Mouse (Mus musculus): ENCODE measurements at regions not wholly inside any gene's neighbourhood (a gene's known extent, or its start where the extent isn't known, plus 50 kb on each side); places are given as distances from the start of the nearest gene placed in this dataset.

DNA sequence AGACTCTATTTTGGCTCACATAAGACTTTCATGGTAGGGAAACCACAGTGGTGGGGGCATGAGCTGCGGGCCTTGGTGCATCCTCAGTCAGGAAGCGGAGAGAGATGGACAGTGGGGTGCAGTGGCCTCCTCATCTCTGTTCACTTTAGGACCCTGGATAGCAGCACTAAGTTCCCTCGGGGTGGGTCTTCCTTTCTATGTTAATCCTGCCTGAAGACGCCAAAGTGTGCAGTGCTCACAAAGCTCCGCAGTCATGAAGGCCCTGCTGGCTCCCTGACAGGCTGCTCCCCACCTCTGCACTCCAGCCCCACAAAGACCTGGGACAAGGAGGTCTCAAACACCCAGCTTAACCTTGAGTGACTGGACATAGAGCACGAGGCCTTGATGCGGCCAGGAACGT is 56.8 kb downstream of the Sox1 start:
- peak in 1 of 2 experiments; percentile 19 for DNase-seq

DNA sequence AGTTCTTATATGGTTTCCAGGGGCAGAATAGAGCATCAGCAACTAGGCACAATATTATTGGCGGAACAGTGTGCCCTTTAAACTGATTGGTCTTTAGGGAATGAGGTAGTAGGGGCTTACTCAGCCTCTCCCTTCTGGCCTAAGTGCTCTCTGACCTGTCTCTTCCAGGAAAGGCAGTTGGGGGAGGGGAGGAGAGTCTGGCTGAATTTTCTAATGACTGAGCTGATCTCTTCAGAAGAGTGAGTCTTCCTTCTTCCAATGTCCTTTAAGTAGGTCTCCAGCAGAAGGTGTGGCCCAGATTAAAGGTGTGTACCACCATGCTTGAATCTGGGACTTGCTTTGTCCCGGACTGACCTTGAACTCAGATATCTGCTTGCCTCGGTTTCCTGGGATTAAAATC is 60.3 kb downstream of the Sox1 start:
- DNase-seq, result peak in 1 of 2 experiments; percentile 1

DNA sequence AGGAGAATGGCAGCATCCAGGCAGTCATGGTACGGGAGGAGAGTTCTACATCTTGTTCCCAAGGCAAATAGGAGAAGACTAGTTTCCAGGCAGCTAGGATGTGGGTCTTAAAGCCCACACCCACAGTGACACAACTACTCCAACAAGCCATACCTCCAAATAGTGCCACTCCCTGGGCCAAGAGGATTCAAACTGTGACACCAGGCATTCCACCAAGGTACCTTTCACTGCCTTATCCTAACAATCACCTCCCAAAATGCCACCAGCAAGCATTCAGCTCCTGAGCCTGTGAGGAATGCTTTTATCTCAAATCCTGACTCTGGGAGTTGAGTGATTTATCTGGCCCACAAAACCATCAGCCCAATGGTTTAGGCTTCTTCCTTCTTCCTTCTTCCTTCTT is 61.2 kb downstream of the Sox1 start:
- DNase-seq, result peak in 1 of 2 experiments; percentile 7

DNA sequence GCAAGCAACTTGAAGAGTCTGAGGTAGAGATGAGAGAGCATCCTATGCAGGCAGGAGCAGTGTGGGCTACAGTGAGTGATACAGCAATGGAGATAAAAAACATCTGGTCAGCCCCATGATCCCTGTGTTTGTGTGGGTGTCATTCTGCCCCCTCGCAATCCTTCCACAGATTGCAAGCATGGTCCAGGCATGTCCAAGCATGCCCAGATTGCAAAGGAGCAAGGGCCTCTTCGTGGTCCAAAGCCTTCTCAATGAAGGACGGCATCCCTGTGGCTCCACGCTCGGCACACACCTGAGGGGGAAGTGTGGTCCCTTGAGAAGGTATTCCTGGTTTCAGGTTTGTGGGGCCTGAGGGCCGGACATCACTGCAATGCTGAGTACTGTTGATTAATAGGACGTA is 61.9 kb downstream of the Sox1 start:
- DNase-seq, result peak in 1 of 2 experiments; percentile 13

DNA sequence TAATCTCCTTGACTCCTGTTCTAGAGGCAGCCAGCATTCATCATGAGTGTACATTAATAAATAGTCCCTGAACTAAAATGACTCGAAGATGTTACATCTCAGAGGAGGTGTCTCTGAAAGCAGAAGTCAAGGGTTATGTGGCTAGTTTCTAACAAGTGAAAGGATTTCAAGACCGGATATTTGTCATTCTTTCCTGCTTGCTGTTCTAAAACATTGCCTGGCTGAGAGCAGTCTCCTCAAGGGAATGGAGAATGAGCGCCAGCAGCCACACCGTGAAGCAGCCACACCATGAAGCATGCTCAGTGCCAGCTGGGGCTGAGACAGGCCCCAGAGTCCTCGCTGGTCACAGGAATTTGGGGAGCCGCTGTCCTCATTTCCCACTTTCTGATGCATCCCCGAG is 71.8 kb downstream of the Sox1 start:
- DNase-seq, result peak in 1 of 2 experiments; percentile 6

GRCm38 (mm10) chr8:12467386-12468326 is 72.6 kb downstream of the Sox1 start:
- DNase-seq, result peak; percentile 10 to 36

DNA sequence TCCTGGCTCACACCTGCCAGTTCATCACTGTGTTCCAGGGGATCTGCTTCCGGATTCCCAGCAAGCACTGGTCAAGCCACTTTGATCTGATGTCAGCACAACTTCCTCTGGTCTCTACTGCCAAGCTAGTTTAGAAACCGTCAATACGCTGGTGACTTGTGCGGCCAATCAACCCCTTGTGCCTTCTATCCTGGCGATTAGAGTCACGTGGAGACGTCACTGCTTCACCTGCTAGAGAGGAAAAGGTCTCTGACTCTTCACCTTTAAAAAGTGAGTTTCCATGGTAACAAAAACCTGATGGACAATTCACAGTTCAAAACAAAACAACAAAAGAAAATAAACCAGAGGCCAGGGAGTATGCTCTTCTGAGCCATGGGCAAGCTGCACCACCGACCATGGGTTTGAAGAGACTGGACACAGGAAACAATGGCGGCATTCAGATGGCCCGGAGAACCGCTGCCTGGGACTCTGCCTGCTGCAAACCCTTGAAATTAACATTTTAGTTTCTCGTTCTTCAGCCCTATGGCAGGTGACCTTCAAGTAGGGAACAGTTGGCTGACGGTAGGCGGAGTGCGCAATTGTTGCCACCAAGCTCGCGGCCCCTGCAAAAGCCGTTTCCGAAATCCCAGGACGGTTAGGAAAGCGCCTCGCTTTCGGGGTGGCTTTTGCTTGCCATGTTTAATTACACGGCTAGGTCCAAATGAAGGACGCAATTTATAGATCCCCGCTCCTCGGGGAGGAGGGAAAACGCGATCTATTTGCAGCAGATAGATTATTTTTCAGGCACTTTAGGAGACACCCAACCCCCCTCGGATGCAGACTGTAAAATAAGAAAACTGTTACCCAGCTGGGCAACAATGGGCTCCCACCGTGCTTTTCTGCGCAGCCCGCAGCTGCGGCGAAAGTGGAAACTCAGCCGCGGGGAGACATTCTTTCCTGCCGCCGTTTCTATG is 82.6 kb downstream of the Sox1 start:
- no peak for DNase-seq

DNA sequence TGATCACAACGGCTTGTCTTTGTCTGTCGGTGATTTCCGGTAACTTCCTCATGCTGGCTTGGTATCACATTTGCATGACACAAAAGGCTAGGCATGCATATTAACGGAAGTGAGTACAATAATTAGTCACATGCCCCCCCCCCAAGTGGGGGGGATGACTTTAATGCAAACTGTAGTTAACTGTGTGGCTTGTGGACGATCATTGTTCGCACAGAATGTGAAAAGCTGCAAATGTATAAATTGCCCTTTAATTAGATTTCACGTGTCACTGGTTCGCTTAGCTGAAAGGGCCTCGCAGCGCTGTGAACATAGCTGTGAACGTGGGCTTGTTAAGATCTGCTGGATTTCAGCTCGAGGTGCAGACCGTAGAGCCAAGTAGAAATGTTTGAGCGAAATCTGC is 86.8 kb downstream of the Sox1 start:
- no peak for DNase-seq

DNA sequence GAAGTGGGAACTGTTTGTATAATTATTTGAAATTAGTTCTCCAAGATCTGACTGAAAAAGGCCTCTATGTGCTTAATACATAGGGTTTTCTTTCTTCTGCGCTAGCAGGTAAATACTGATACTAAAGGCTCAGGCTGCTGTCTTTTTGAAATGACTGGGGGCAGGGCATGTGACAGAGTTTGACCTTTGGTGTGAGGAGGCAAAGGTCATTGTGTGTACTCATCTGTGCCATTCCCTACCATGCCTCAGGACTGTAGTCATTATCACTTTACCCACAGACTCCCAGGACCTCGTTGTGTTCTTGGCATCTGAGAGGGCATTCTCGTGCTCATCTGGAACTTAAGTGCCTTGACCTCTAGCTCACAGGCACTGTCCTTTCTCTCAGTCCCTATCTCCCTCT is 88.5 kb downstream of the Sox1 start:
- peak in 1 of 2 experiments; percentile 43 for DNase-seq

DNA sequence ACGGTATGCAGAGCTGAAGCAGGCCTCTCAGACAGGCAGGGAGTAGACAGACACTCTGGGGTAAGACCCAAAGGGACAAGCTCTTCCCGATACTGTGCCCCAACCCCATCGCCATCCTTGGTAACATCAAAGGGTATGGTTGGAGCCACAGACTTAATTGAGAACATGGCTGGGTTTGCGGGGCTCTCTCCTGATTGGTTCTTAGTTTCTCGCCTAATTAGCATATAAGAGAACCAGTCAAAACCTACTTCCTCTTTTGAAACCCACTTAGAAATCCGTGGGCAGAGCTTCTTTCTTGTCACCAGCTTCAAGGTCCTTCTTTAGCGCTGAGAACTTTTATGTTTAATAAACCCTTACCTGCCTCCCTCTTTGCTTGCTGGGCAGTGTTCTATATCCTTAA is 87.5 kb upstream of the Spaca7 start:
- no peak for DNase-seq

- peak; percentile 85 to 96 for DNase-seq
Measured at GRCm38 (mm10) chr8:12486331-12487061, 86.3 kb upstream of the Spaca7 start.

DNA sequence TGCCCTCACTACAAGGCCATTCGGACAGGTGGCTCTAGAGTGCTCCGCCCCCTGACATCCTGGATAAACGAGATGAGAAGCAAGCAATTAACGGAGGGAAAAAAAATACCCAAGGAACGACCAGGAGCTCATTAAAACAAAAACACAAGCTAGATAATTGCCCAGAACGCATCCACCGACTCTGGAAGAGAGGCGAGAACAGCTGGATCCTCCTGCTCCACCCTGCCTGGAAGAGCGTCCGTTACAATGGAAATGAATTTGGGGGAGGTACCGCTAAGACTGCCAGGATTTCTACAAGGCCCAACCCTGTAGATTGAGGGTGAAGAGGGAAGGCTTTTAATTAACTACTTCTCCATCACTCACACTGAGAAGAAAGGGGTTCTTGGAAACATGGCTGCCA is 85.6 kb upstream of the Spaca7 start:
- no peak for DNase-seq

DNA sequence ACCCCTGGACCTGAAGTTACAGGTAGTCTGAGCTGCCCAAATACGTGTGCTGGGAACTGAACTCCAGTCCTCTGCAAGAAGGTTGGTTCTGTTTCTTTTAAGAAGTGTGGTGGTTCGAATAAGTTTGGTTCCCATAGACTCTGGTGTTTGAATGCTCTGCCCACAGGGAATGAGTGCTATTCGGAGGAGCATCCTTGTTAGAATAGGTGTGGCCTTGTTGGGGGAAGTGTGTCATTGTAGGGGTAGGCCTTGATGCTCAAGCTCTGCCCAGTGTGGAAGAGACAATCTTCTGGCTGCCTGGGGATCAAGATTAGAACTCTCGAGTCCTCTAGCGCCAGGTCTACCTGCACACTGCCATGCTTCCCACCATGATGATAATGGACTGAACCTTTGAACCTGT is 83.6 kb upstream of the Spaca7 start:
- no peak for DNase-seq

- peak in 1 of 2 experiments; percentile 9 for DNase-seq
Measured at GRCm38 (mm10) chr8:12491472-12491871, 81.4 kb upstream of the Spaca7 start.

DNA sequence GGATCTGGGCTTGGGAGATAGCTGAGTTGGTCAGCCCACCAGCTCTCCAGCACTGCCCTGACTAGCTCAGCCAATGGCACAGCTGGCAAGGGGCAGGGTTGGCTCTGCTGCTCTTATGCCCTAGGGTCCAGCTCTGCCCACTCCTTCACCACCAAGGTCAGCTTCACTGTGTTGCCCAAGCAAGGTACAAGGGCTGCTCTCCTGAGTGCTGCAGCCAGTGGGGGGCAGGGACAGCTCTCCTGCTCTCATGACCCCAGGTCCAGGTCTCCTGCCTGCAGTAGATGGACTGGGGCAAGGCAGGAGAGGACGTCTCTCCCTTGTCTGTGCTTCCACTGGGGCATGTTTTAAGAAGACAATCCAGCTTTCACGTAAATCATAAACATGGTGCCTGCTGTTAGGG is 80.4 kb upstream of the Spaca7 start:
- peak; percentile 50 to 93 for DNase-seq

GRCm38 (mm10) chr8:12494559-12494958 is 78.3 kb upstream of the Spaca7 start:
- DNase-seq, result peak in 1 of 2 experiments; percentile 5

DNA sequence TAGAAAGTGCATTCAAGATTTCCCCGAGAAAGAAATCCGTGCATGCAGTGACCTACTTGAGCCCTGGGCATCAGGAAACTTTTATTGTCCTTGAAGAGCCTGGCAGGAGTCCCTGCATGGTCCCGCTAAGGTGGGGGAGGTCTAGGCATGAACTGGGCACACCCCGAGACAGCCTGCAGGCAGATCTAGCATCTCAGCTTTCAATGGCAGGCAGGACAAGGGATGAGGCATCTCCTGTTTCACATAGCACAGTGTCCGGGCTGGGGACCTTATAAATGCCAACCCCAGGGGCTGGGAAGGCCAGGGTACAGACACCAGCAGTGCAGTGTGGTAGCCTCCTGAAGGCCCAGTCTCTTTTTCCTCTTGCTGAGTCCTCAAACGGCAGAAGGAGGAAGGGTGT is 75.4 kb upstream of the Spaca7 start:
- DNase-seq, result no peak

GRCm38 (mm10) chr8:12499658-12500057 is 73.2 kb upstream of the Spaca7 start:
- DNase-seq, result peak in 1 of 2 experiments; percentile 58

DNA sequence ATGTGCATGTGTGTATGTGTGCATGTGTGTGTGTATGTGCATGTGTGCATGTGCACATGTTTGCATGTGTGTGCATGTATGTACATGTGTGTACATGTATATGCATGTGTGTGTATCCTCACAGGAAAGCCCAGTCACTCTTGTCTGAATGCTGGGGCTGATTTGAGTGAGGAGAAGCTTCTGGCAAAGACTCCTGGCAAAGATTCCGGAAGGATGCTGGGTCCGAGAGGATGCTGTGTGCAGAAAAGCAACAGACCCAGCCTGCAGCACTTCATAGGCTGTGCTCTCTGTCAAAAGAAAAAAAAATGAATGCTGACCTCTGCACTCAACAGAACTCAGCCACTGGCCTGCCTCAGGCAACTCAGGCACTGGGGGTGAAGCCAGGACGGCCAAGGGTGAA is 72.5 kb upstream of the Spaca7 start:
- no peak for DNase-seq

GRCm38 (mm10) chr8:12501824-12502223 is 71.0 kb upstream of the Spaca7 start:
- DNase-seq, result no peak

GRCm38 (mm10) chr8:12502321-12502775 is 70.5 kb upstream of the Spaca7 start:
- DNase-seq, result peak in 1 of 2 experiments; percentile 47

DNA sequence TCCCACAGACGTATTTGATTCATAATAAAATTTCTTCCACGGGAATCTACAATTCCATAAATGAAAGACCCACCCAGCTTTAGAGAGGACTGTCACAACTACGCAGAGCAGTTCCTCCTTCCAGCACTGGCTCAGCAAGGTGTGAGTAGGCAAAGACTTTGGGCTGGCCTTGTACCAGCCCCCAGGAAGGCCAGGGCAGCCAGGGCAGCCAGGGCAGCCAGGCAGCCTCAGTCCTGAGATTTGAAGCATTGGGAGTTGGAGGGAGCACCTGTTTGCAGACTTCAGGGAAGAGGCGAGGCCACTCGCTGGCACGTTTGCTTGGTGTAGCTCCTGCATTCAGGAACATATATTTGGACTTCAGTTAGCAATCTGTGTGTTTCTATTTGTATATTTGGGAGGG is 70.0 kb upstream of the Spaca7 start:
- DNase-seq, result no peak

- no peak for DNase-seq
Measured at GRCm38 (mm10) chr8:12503344-12503743, 69.5 kb upstream of the Spaca7 start.
